Mouse (Mus musculus) left cerebral cortex, adult 18-20 months (tissue): ENCODE results near the gene 9130204L05Rik. TPM values are rescaled to one million over a fixed set of nuclear protein-coding genes. Genes with fewer than 3 reads are reported as not detected.
A peak's percentile ranks its signal among the peaks of the same experiment; 100 is the strongest.

ENCODE experiments used
- DNase-seq, 2 experiments: peaks; one replicate each; pipeline ENCODE4 v3.0.0; 2021 to 2022; ENCODE audit warnings: low spot score in 2 of 2, mixed read lengths in 1 of 2
- long read RNA-seq, 2 experiments: library from polyadenylated mRNA; stranded (forward); transcript quantifications; one replicate each; pipeline ENCODE4 v2.0.0; 2021
- total RNA-seq, 2 experiments: library from RNA; stranded (reverse); gene quantifications; 2 replicates each; pipeline ENCODE4 v1.2.3; 2021

The 9130204L05Rik gene
- not detected for total RNA-seq
- long read RNA-seq, experiment 1: 0 reads
- long read RNA-seq, experiment 2: 0 reads

GRCm38 (mm10) chr3:91090703-91091102 lies at the start of gene 9130204L05Rik:
Gene 9130204L05Rik, minus strand, starts transcription at chr3:91090803.
- DNase-seq: no peak

- no peak for DNase-seq
These were observed 18.1 kb upstream of the 9130204L05Rik start for GRCm38 (mm10) chr3:91108696-91109095.

- DNase-seq: no peak
These were observed 31.4 kb downstream of the 9130204L05Rik start for GRCm38 (mm10) chr3:91059211-91059610.

- peak in 1 of 2 experiments; percentile 5 for DNase-seq
These were observed 37.9 kb downstream of the 9130204L05Rik start for GRCm38 (mm10) chr3:91052654-91053053.
